Mouse (Mus musculus) cerebellum, postnatal 10 days (tissue): ENCODE data around the gene Gpr176.

Experiments used
- DNase-seq, 2 experiments: peaks; one replicate each; pipeline ENCODE4 v3.0.0; 2021; ENCODE audit warnings: mixed read lengths in 2 of 2

Gpr176 gene

GRCm38 (mm10) chr2:118372901-118373571 is at the start of gene Gpr176:
Gene Gpr176 (minus strand): TSS chr2:118373419.
- peak; percentile 65 to 68 for DNase-seq

GRCm38 (mm10) chr2:118422385-118422784 is 49.2 kb upstream of the Gpr176 start:
- DNase-seq, result no peak

GRCm38 (mm10) chr2:118421951-118422350 is 48.7 kb upstream of the Gpr176 start:
- DNase-seq, result no peak

- DNase-seq, result no peak
Observed at GRCm38 (mm10) chr2:118418076-118418475, 44.9 kb upstream of the Gpr176 start.

- DNase-seq, result no peak
Observed at GRCm38 (mm10) chr2:118415601-118416355, 42.6 kb upstream of the Gpr176 start.

- DNase-seq, result no peak
Observed at GRCm38 (mm10) chr2:118412821-118413220, 39.6 kb upstream of the Gpr176 start.

- no peak for DNase-seq
Observed at GRCm38 (mm10) chr2:118408336-118408895, 35.2 kb upstream of the Gpr176 start.

- DNase-seq, result no peak
Observed at GRCm38 (mm10) chr2:118406811-118407210, 33.6 kb upstream of the Gpr176 start.

GRCm38 (mm10) chr2:118405568-118405967 is 32.3 kb upstream of the Gpr176 start:
- no peak for DNase-seq

GRCm38 (mm10) chr2:118404336-118404735 is 31.1 kb upstream of the Gpr176 start:
- peak in 1 of 2 experiments; percentile 13 for DNase-seq

- no peak for DNase-seq
Observed at GRCm38 (mm10) chr2:118401834-118402727, 28.9 kb upstream of the Gpr176 start.

GRCm38 (mm10) chr2:118399751-118400150 is 26.5 kb upstream of the Gpr176 start:
- DNase-seq, result no peak

- DNase-seq, result no peak
Observed at GRCm38 (mm10) chr2:118391201-118391600, 18.0 kb upstream of the Gpr176 start.

- DNase-seq, result no peak
Observed at GRCm38 (mm10) chr2:118390072-118390471, 16.9 kb upstream of the Gpr176 start.

GRCm38 (mm10) chr2:118389569-118389968 is 16.4 kb upstream of the Gpr176 start:
- DNase-seq, result no peak

GRCm38 (mm10) chr2:118388341-118389335 is 15.4 kb upstream of the Gpr176 start, which contains the start of gene Eif2ak4:
Gene Eif2ak4 (plus strand): TSS chr2:118388618.
- DNase-seq, result peak; percentile 99 to 100

GRCm38 (mm10) chr2:118383387-118383786 is 10.2 kb upstream of the Gpr176 start:
- peak in 1 of 2 experiments; percentile 27 for DNase-seq

- DNase-seq, result no peak
Observed at GRCm38 (mm10) chr2:118379756-118380155, 6.5 kb upstream of the Gpr176 start.

GRCm38 (mm10) chr2:118375931-118376330 is 2.7 kb upstream of the Gpr176 start:
- no peak for DNase-seq

GRCm38 (mm10) chr2:118375522-118375921 is 2.3 kb upstream of the Gpr176 start:
- no peak for DNase-seq

GRCm38 (mm10) chr2:118373572-118374279 is 507 bp upstream of the Gpr176 start:
- DNase-seq, result peak; percentile 92
